Mouse (Mus musculus) brain, embryonic 14.5 days (tissue): ENCODE measurements around the gene Zswim8.

Source experiments
- CTCF ChIP-seq: fragments of 200-500 bp; IDR thresholded peaks from 2 replicates; pipeline ENCODE4 v1.5.1; 2012; ENCODE audit warnings: inconsistent platforms, mild to moderate bottlenecking, moderate library complexity, borderline replicate concordance; ENCODE audit not compliant: insufficient read depth, insufficient read length; ENCODE audit errors: extremely low read depth
- POLR2A ChIP-seq: fragments of 200-500 bp; IDR thresholded peaks from 2 replicates; pipeline ENCODE4 v1.6.1; 2012; ENCODE audit warnings: mild to moderate bottlenecking, inconsistent platforms, borderline replicate concordance; ENCODE audit not compliant: poor library complexity, insufficient read depth, insufficient read length, severe bottlenecking; ENCODE audit errors: extremely low read depth

DNA sequence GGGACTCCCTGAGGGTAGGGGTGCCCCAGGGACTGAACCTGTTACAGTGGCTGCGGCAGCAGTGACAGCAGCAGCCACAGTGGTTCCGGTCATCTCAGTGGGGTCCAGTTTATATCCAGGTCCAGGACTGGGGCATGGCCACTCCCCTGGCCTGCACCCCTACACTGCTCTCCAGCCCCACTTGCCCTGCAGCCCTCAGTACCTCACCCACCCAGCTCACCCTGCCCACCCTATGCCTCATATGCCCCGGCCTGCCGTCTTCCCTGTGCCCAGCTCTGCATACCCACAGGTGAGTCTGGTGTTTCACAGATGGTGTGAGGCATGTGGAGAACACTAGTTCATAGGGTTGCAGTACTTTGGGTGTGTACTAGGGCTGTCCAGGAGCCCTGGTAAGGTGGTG, 14.0 kb downstream of the Zswim8 start:
- TF ChIP-seq CTCF, result no peak
- TF ChIP-seq POLR2A, result no peak
